In the genomic region with DNA sequence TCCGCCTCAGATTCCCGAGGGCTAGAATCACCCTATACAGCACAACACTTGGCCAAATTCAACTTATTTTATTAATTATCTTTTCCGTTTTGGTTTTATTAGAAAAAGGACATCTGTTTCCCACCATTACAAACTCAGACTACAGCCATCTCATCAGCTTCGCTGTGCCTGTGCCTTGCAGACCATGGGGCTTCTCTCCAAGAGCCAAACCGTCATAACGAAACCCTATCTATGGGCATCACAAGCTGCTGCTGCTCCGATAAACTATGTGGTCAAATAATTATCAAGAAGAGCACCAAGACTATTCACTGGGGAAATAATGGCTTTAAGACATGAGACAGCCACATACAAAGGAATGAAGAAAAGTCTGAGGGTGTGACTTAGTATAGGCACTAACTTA, we compare ENCODE assay signal across 13 mouse cellular contexts.
"Had no signal": no experiment of that assay in that cellular context is flagged by ENCODE, and none has a peak within 500 bp of the region (broad histone marks: within the 10 kb centered on the region; RNA-seq: fewer than 3 reads in every experiment).

No protein-coding gene starts in this region.

- H3K4me2 ChIP-seq: limb, embryonic 13.5 days; midbrain, embryonic 12.5 days had no signal

- H3K9ac ChIP-seq: limb, embryonic 13.5 days; midbrain, embryonic 12.5 days had no signal

- H3K4me3 ChIP-seq: layer of hippocampus, adult 2 months; limb, embryonic 13.5 days; megakaryocyte, embryonic 14.5 days; midbrain, embryonic 12.5 days had no signal

- H3K27ac ChIP-seq: layer of hippocampus, adult 2 months; limb, embryonic 13.5 days; midbrain, embryonic 12.5 days had no signal

- H3K27me3 ChIP-seq: limb, embryonic 13.5 days; megakaryocyte, embryonic 14.5 days; midbrain, embryonic 12.5 days had no signal

- H3K9me3 ChIP-seq: limb, embryonic 13.5 days; midbrain, embryonic 12.5 days had no signal

- H3K36me3 ChIP-seq: limb, embryonic 13.5 days; midbrain, embryonic 12.5 days had no signal

- DNase-seq: kidney, adult 18-20 months; kidney, postnatal 25 days; left cerebral cortex, postnatal 4 days; lung, adult 18-20 months; lung, postnatal 4 days; right cerebral cortex, adult 18-20 months; right cerebral cortex, postnatal 25 days; thymus, adult 18-20 months; thymus, postnatal 14 days had no signal

- H3K4me1 ChIP-seq: limb, embryonic 13.5 days; midbrain, embryonic 12.5 days had no signal
